Mouse (Mus musculus) C2C12 (cell line): Measurements from ENCODE around the gene Gm48552. TPM values are rescaled to one million over a fixed set of nuclear protein-coding genes. Genes with fewer than 3 reads are reported as not detected.
A peak's percentile ranks its signal among the peaks of the same experiment; 100 is the strongest.

Source experiments
- H3K27me3 ChIP-seq: one replicate; pipeline ENCODE4 v1.6.1; 2011; ENCODE audit not compliant: control insufficient read depth, insufficient read depth, insufficient read length
- H3K36me3 ChIP-seq: one replicate; pipeline ENCODE4 v1.6.1; 2011; ENCODE audit not compliant: control insufficient read depth, insufficient read depth
- H3K4me3 ChIP-seq: one replicate; pipeline ENCODE4 v1.5.1; 2011; ENCODE audit warnings: mild to moderate bottlenecking, control low read depth; ENCODE audit not compliant: poor library complexity, insufficient read depth, severe bottlenecking
- H3K79me2 ChIP-seq: one replicate; pipeline ENCODE4 v1.6.1; 2011; ENCODE audit not compliant: control insufficient read depth, insufficient read depth
- H3K79me3 ChIP-seq: one replicate; pipeline ENCODE4 v1.6.1; 2011; ENCODE audit warnings: low read depth, control low read depth
- H3ac ChIP-seq: one replicate; pipeline ENCODE3; 2011; ENCODE audit warnings: low read depth; ENCODE audit not compliant: control insufficient read depth, insufficient read length
- CEBPB ChIP-seq: IDR thresholded peaks from one replicate; pipeline ENCODE4 v1.6.1; 2011; ENCODE audit warnings: low read depth, mild to moderate bottlenecking, control low read depth, moderate library complexity
- CTCF ChIP-seq: IDR thresholded peaks from one replicate; pipeline ENCODE4 v1.5.1; 2011; ENCODE audit not compliant: control insufficient read depth, insufficient read depth, insufficient read length
- FOSL1 ChIP-seq: IDR thresholded peaks from one replicate; pipeline ENCODE4 v1.8.0; 2011; ENCODE audit warnings: mild to moderate bottlenecking, low read length; ENCODE audit not compliant: poor library complexity, insufficient read depth, severe bottlenecking
- MAX ChIP-seq: IDR thresholded peaks from one replicate; pipeline ENCODE4 v1.6.1; 2011; ENCODE audit warnings: mild to moderate bottlenecking, control low read depth
- MYOD1 ChIP-seq: IDR thresholded peaks from one replicate; pipeline ENCODE4 v1.6.1; 2011; ENCODE audit warnings: low read depth; ENCODE audit not compliant: control insufficient read depth, insufficient read length
- MYOG ChIP-seq: IDR thresholded peaks from one replicate; pipeline ENCODE4 v1.6.1; 2011; ENCODE audit not compliant: control insufficient read depth, insufficient read length; ENCODE audit errors: extremely low read depth
- USF1 ChIP-seq: IDR thresholded peaks from one replicate; pipeline ENCODE4 v1.6.1; 2011; ENCODE audit warnings: low read depth, mild to moderate bottlenecking, control low read depth, moderate library complexity
- polyA plus RNA-seq: library from polyadenylated mRNA; unstranded; fragments of >200 nt; fragmentation: generic; extraction: Trizol; gene quantifications from one replicate; pipeline ENCODE4 v1.2.1, GENCODE M21; 2012; ENCODE audit warnings: missing spikeins

The Gm48552 gene
- polyA plus RNA-seq, 1 experiment: 0.20 TPM

DNA sequence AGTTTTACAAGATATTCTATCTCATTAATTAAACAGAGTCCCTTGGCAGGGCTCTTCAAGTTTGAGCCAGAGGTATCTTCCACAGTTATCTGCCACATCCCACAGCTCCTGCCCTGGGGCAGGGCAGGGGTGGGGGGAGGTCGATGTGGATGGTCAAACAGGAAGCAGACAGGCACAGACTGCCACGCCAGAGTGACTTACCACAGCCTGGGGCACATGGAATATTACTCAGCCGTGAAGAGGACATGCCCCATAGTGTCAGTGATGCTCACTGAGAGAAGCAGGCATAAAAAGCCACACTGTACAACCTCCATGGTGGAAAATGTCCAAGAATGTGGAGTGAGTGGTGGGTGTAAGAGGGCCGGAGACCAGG lies 43.7 kb upstream of the Gm48552 start:
- peaks cover 11% of the 10 kb centered on the region for H3K27me3 ChIP-seq
- peaks cover 5% of the 10 kb centered on the region for H3K79me3 ChIP-seq
- no peak overlapping the region for H3K4me3 ChIP-seq
- no peak overlapping the region for H3ac ChIP-seq
- H3K79me2 ChIP-seq: peaks cover 14% of the 10 kb centered on the region
- H3K36me3 ChIP-seq: peaks cover 21% of the 10 kb centered on the region
- TF ChIP-seq MAX (no peak), FOSL1 (no peak), MYOD1 (no peak), CTCF (no peak), USF1 (no peak), CEBPB (no peak), MYOG (no peak)

DNA sequence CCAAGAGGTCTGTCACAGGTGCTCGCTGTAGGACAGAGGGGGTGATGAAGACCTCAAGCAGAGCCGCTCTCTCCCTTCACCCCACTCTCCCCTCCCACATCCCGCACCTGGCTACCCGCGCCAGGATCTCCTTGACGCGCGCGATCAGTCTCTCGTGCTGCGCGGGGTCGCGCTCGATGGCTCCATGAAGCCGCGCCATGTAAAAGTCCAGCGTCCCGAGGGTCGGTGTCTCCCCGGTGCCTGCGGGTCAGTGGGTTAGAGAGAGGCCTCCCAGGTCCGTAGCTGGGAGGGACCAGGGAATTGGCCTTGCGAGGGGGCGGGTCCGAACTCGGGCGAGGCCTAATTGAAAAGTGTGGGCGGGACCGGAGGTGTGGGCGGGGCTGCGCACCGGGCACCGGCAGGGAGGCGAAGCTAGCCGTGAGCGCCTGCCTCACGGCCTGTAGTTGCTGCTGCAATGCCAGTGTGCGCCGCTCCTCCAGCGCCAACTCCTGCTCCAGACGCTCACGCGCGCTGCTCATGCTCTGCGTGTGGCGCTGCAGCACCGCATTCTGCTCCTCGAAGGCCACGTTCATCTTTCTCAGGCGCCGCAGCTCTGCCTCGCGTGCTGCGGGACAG lies 42.2 kb upstream of the Gm48552 start:
- TF ChIP-seq MYOG (no peak), CEBPB (no peak), MYOD1 (no peak), FOSL1 (no peak), CTCF (no peak), MAX (no peak)
- peaks cover 5% of the 10 kb centered on the region for H3K79me3 ChIP-seq
- peaks cover 11% of the 10 kb centered on the region for H3K27me3 ChIP-seq
- H3K36me3 ChIP-seq: peaks cover 21% of the 10 kb centered on the region
- H3K4me3 ChIP-seq: no peak overlapping the region
- H3ac ChIP-seq: no peak overlapping the region
- H3K79me2 ChIP-seq: peaks cover 14% of the 10 kb centered on the region

DNA sequence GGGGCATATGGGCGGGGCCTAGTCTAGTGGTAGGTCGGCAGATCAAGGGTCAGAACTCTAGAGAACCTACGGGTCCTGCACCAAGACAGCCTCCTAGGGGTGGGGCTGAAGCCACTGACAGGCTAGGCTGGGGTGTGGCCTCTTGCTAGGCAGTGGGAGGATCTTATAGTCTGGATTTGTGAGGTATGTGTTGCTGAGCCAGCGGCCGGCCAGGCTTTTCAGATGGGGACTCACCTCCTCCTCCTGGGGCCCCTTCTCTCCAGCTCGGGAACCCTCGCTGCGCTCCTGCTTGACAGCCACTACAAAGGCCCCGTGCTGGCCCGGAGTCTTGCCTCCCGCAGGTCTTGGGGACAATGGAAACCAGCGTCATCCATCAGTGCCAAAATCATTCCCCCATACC lies 39.7 kb upstream of the Gm48552 start:
- H3K27me3 ChIP-seq: no peaks in the 10 kb centered on the region
- peak overlapping the region; percentile 95 for H3K4me3 ChIP-seq
- peaks cover 14% of the 10 kb centered on the region for H3K79me2 ChIP-seq
- no peak for TF ChIP-seq MAX
- no peak for TF ChIP-seq MYOD1
- no peak for TF ChIP-seq USF1
- no peak for TF ChIP-seq CEBPB
- no peak for TF ChIP-seq CTCF
- TF ChIP-seq MYOG: no peak
- no peak for TF ChIP-seq FOSL1
- H3K79me3 ChIP-seq: peaks cover 5% of the 10 kb centered on the region
- peaks cover 21% of the 10 kb centered on the region for H3K36me3 ChIP-seq
- peak overlapping the region; percentile 95 for H3ac ChIP-seq

DNA sequence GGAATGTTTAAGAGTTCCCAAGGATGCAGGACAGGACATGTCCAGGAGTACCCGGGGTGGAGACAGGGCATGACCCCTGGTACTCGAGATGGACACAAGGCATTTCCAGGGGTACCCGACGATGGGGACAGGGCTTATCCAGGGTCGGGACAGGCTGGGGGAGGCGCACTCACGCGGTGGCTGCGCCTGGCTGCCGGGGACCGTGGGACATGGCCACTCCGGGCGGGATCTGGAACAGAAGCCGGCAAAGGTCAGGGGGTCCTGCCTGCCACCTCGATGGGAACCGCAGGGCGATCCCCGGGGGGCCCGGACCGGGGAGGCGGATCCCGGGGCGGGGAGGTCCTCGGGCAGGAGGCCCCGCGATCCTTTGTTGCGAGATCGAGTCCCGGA lies 38.8 kb upstream of the Gm48552 start:
- TF ChIP-seq MAX (no peak), CEBPB (no peak), MYOG (no peak), USF1 (no peak)
- Histone ChIP-seq H3K79me2 (peaks cover 14% of the 10 kb centered on the region), H3K36me3 (peaks cover 21% of the 10 kb centered on the region), H3K4me3 (peak overlapping the region; percentile 95), H3ac (peak overlapping the region; percentile 95), H3K79me3 (peaks cover 5% of the 10 kb centered on the region), H3K27me3 (no peaks in the 10 kb centered on the region)

DNA sequence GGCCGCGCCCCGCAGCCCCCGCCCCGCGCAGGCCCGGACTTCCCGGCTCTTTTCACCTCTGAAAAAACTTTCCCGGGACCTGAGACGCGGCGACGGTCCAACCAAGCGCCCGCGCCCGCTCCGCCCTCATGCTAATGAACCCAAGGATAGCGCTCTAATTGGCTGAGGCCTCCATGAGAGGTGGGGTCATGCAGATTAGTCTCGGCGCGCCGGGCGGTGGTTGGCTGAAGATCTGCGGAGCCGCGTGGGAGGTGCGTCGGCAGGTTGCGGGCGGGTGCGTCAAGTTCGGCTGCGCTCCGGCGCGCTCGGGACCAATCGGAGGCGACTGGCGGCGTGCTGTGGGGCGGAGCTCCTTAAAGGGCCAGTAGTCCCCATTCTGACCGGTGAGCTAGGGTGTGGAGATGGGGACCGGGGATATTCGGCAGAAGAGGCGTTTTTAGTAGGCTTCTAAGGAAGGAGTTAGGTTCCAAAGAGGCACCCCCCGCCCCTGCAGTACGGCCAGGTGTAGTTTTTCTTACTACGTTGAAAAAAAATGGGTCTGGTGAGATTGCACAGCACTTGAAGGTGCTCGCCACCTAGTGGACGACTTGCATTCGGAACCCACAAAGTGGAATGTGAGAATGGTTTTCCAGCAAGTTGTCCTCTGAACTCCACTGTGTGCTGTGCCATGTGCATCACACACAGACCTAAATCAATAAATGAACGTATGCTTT lies 38.3 kb upstream of the Gm48552 start, which contains the start of gene Hmg20b:
Gene Hmg20b (minus strand): TSS at position 130 of the 713 bp plus-strand sequence.
- Histone ChIP-seq H3K36me3 (peaks cover 21% of the 10 kb centered on the region), H3K4me3 (peak within 1 kb of the TSS; percentile 95), H3K79me3 (peaks cover 5% of the 10 kb centered on the region), H3K27me3 (no peaks in the 10 kb centered on the region), H3ac (peak within 1 kb of the TSS; percentile 95), H3K79me2 (peaks cover 14% of the 10 kb centered on the region)
- TF ChIP-seq MYOD1 (no peak), CTCF (peak; percentile 57)
